Mouse (Mus musculus): ENCODE data around the gene Hace1.

GRCm38 (mm10) chr10:45632641-45633040, 55.0 kb downstream of the Hace1 start:
- TF ChIP-seq MYOG (IDR thresholded peaks at IDR 0.05; ENCODE audit: control insufficient read depth in 1 of 3, insufficient read depth in 1 of 3, insufficient read length in 2 of 3, low read depth in 2 of 3): no peak
- TF ChIP-seq POLR2A (IDR thresholded peaks at IDR 0.05; ENCODE audit: insufficient read length, low read depth): no peak
- no peak for TF ChIP-seq MAX (IDR thresholded peaks at IDR 0.05; ENCODE audit: low read depth)
- TF ChIP-seq MYOD1 (IDR thresholded peaks at IDR 0.05; ENCODE audit: control insufficient read depth in 1 of 3, insufficient read length in 2 of 3, low read depth in 2 of 3): no peak
- TF ChIP-seq E2F4 (IDR thresholded peaks at IDR 0.05; ENCODE audit: insufficient read depth): no peak

Measured in myocyte (in vitro differentiated cells).